Mouse (Mus musculus): ENCODE measurements at regions not wholly inside any gene's neighbourhood (a gene's known extent, or its start where the extent isn't known, plus 50 kb on each side); places are given as distances from the start of the nearest gene placed in this dataset.

GRCm38 (mm10) chr12:7777220-7778055 is 200.0 kb upstream of the Apob start:
- no peak for DNase-seq (ENCODE audit: low spot score in 2 of 2)

GRCm38 (mm10) chr12:7778056-7778440 is 199.4 kb upstream of the Apob start:
- no peak for DNase-seq (ENCODE audit: low spot score in 2 of 2)

GRCm38 (mm10) chr12:7816616-7817015 is 160.8 kb upstream of the Apob start:
- no peak for DNase-seq (ENCODE audit: low spot score in 2 of 2)

- DNase-seq (ENCODE audit: low spot score in 2 of 2), result no peak
These were observed 157.3 kb upstream of the Apob start for GRCm38 (mm10) chr12:7820006-7820704.

GRCm38 (mm10) chr12:7820718-7821117 is 156.7 kb upstream of the Apob start:
- DNase-seq (ENCODE audit: low spot score in 2 of 2), result no peak

GRCm38 (mm10) chr12:7835731-7836130 is 141.7 kb upstream of the Apob start:
- DNase-seq (ENCODE audit: low spot score in 2 of 2), result no peak

- no peak for DNase-seq (ENCODE audit: low spot score in 2 of 2)
These were observed 123.6 kb upstream of the Apob start for GRCm38 (mm10) chr12:7853876-7854275.

GRCm38 (mm10) chr12:7855683-7856082 is 121.8 kb upstream of the Apob start:
- DNase-seq (ENCODE audit: low spot score in 2 of 2), result no peak

- no peak for DNase-seq (ENCODE audit: low spot score in 2 of 2)
These were observed 117.9 kb upstream of the Apob start for GRCm38 (mm10) chr12:7859533-7859932.

GRCm38 (mm10) chr12:7870004-7870403 is 107.4 kb upstream of the Apob start:
- no peak for DNase-seq (ENCODE audit: low spot score in 2 of 2)

- no peak for DNase-seq (ENCODE audit: low spot score in 2 of 2)
These were observed 107.0 kb upstream of the Apob start for GRCm38 (mm10) chr12:7870473-7870872.

- no peak for DNase-seq (ENCODE audit: low spot score in 2 of 2)
These were observed 102.0 kb upstream of the Apob start for GRCm38 (mm10) chr12:7875454-7875853.

- no peak for DNase-seq (ENCODE audit: low spot score in 2 of 2)
These were observed 101.0 kb upstream of the Apob start for GRCm38 (mm10) chr12:7876302-7877063.

GRCm38 (mm10) chr12:7878761-7879160 is 98.7 kb upstream of the Apob start:
- no peak for DNase-seq (ENCODE audit: low spot score in 2 of 2)

GRCm38 (mm10) chr12:7896156-7896555 is 81.3 kb upstream of the Apob start:
- DNase-seq (ENCODE audit: low spot score in 2 of 2), result no peak

- no peak for DNase-seq (ENCODE audit: low spot score in 2 of 2)
These were observed 72.1 kb upstream of the Apob start for GRCm38 (mm10) chr12:7905329-7905728.

GRCm38 (mm10) chr12:7906831-7907230 is 70.6 kb upstream of the Apob start:
- DNase-seq (ENCODE audit: low spot score in 2 of 2), result no peak

GRCm38 (mm10) chr12:7909746-7910360 is 67.6 kb upstream of the Apob start:
- DNase-seq (ENCODE audit: low spot score in 2 of 2), result no peak

GRCm38 (mm10) chr12:7910509-7910908 is 66.9 kb upstream of the Apob start:
- DNase-seq (ENCODE audit: low spot score in 2 of 2), result no peak

GRCm38 (mm10) chr12:7918385-7918784 is 59.1 kb upstream of the Apob start:
- no peak for DNase-seq (ENCODE audit: low spot score in 2 of 2)

GRCm38 (mm10) chr12:7918967-7919708 is 58.3 kb upstream of the Apob start:
- DNase-seq (ENCODE audit: low spot score in 2 of 2), result no peak
